Mouse (Mus musculus) heart, postnatal 0 days (tissue): ENCODE measurements at regions not wholly inside any gene's neighbourhood (a gene's known extent, or its start where the extent isn't known, plus 50 kb on each side); places are given as distances from the start of the nearest gene placed in this dataset.

ENCODE experiments used
- ATAC-seq: fragments of 200-750 bp; cut with Nextera tagmentation; 2 replicates; pipeline ENCODE4 v1.8.0; 2017; ENCODE audit warnings: low read depth, moderate number of reproducible peaks, moderate library complexity; ENCODE audit not compliant: insufficient read depth
- DNase-seq: peaks from one replicate; pipeline ENCODE4 v3.0.0-alpha.2; 2016; ENCODE audit warnings: low spot score
- H3K27ac ChIP-seq: fragments of 300-500 bp; sonication (generic); 2 replicates; pipeline ENCODE4 v1.5.1; 2014; ENCODE audit warnings: low read depth, mild to moderate bottlenecking
- H3K27me3 ChIP-seq: fragments of 300-500 bp; sonication (generic); 2 replicates; pipeline ENCODE4 v1.6.1; 2014; ENCODE audit warnings: low read length, mixed read lengths; ENCODE audit not compliant: control insufficient read depth, insufficient read depth
- H3K36me3 ChIP-seq: fragments of 300-500 bp; sonication (generic); replicated peaks from 2 replicates; pipeline ENCODE4 v1.6.1; 2014; ENCODE audit warnings: low read length, mixed read lengths; ENCODE audit not compliant: control insufficient read depth, insufficient read depth
- H3K4me1 ChIP-seq: fragments of 300-500 bp; sonication (generic); 2 replicates; pipeline ENCODE4 v1.6.1; 2014; ENCODE audit warnings: antibody characterized with exemption; ENCODE audit not compliant: control insufficient read depth, insufficient read depth
- H3K4me2 ChIP-seq: fragments of 300-500 bp; sonication (generic); 2 replicates; pipeline ENCODE4 v1.6.1; 2014; ENCODE audit warnings: low read depth, mild to moderate bottlenecking, low read length, moderate library complexity
- H3K4me3 ChIP-seq: fragments of 300-500 bp; sonication (generic); 2 replicates; pipeline ENCODE4 v1.5.1; 2014; ENCODE audit warnings: low read depth, low read length
- H3K9ac ChIP-seq: fragments of 300-500 bp; sonication (generic); replicated peaks from 2 replicates; pipeline ENCODE4 v1.6.1; 2014; ENCODE audit warnings: low read depth, low read length, mixed read lengths
- H3K9me3 ChIP-seq: fragments of 300-500 bp; sonication (generic); replicated peaks from 2 replicates; pipeline ENCODE4 v1.6.1; 2016; ENCODE audit warnings: low read length; ENCODE audit not compliant: control insufficient read depth
- CTCF ChIP-seq: IDR thresholded peaks from 2 replicates; pipeline ENCODE4 v1.5.1; 2016; ENCODE audit warnings: antibody characterized with exemption, control low read depth, low read depth
- EP300 ChIP-seq: IDR thresholded peaks from 2 replicates; pipeline ENCODE4 v1.6.1; 2016; ENCODE audit warnings: antibody characterized with exemption, low read depth
- WGBS: fragments of 180-500 bp; shearing (Covaris S2); extraction: QIAGEN DNeasy Blood & Tissue Kit; methylation state at CpG from one replicate; pipeline ENCODE4 v1.1.7; 2014; 5-methylcytosine and 5-hydroxymethylcytosine counted together

DNA sequence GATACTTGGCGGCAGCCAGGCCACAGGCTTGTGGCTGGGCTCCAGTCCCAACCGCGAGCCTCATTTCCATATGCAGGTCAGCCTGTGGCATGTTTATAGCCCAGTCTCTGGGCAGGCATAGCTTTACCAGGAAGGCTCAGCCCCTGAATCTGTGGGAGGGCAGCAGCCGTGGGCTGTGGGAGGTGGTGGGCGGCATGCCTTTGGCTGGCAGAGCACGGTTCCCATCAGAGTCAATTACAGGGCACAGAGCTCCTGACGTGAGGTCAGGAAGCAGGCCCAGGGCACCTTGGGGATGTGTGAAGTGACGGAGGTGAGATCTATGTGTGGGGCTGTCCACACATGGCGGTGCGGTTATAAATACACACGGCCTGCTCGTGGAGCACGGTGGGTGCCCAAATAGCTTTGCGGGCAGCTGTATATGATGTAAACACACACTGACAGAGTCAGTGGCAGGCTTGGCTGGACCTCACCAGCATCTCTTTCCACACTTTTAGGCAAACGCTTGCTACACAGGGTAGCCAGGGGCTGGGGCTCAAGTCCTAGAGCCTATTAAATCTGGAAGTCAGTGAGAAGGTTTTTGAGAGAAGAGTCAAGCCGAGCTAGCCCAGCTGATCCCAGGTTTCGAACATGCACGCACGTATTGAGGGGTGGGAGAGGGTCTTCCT, 71.8 kb downstream of the Gm525 start:
- Histone ChIP-seq H3K4me2 (peak overlapping the region; percentile 17; the same call in 1 of the 2 replicates), H3K27me3 (no peaks in the 10 kb centered on the region), H3K4me1 (peaks cover 4% of the 10 kb centered on the region), H3K4me3 (no peak overlapping the region), H3K36me3 (no peaks in the 10 kb centered on the region), H3K27ac (no peak overlapping the region), H3K9ac (no peak overlapping the region), H3K9me3 (no peaks in the 10 kb centered on the region)
- DNase-seq (peak; percentile 44), ATAC-seq (peak; percentile 79)
- TF ChIP-seq CTCF (no peak), EP300 (no peak)
- WGBS, result 30% methylated on average over 19 of the region's 19 CpGs

DNA sequence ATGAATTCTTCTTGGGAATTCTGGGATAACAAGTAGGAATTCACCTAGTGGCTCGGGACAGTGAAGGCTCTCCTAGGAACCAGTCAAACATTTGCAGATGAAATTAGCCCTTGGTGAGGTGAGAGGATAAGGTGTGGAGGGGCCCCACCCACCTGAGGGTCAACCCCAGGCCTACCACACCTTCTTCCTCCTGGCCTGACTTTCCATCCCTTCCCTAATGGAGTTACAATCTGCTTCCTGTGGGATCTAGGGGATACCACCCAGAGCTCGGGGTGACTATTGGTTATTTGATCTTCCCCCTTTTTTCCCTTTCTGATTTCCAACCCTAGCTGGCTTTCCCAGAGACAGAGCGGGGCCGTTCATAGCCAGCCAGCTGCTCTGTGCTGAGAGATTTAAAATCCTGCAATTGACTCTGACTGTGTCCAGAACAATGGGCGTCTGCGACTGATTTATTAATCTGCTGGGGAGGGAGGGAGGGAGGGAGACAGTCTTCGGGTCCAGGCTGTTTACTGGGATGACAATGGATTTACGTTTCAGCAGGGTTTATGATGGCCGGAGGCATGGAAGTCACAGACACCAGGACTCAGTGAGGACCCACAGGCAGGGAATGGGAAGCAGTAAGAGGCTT, 69.0 kb downstream of the Gm525 start:
- WGBS, result 56% methylated on average over 9 of the region's 9 CpGs
- peaks cover 4% of the 10 kb centered on the region for H3K4me1 ChIP-seq
- DNase-seq, result no peak
- no peak overlapping the region for H3K9ac ChIP-seq
- H3K4me2 ChIP-seq, result no peak overlapping the region
- no peaks in the 10 kb centered on the region for H3K9me3 ChIP-seq
- TF ChIP-seq EP300 (no peak), CTCF (no peak)
- H3K4me3 ChIP-seq, result no peak overlapping the region
- no peak overlapping the region for H3K27ac ChIP-seq
- ATAC-seq, result no peak
- no peaks in the 10 kb centered on the region for H3K36me3 ChIP-seq
- no peaks in the 10 kb centered on the region for H3K27me3 ChIP-seq
